Mouse (Mus musculus) retina, embryonic 14.5 days (tissue): ENCODE measurements at regions not wholly inside any gene's neighbourhood (a gene's known extent, or its start where the extent isn't known, plus 50 kb on each side); places are given as distances from the start of the nearest gene placed in this dataset.

Source experiments
- DNase-seq: peaks from one replicate; pipeline ENCODE4 v3.0.0-alpha.2; 2015; ENCODE audit warnings: low spot score

DNA sequence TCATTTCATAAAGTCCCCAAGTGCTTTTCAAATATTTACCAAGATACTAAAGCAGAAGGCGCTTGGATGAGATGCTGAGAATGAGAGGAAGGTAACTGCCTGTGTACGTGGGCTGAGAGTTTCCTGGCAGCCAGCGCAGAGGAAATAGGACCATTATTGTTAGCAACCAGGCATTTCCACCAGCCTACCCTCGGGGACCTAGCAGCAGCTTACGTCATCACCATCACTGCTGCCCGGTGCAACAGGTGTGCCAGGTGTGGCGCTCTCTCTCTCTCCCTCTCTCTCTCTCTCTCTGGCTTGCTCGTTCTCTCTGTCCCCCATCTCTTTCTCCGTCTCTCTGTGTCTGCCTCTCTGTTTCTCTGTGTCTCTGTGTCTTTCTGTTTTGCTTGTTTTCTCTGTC, 55.1 kb upstream of the Fam222a start:
- DNase-seq = no peak

DNA sequence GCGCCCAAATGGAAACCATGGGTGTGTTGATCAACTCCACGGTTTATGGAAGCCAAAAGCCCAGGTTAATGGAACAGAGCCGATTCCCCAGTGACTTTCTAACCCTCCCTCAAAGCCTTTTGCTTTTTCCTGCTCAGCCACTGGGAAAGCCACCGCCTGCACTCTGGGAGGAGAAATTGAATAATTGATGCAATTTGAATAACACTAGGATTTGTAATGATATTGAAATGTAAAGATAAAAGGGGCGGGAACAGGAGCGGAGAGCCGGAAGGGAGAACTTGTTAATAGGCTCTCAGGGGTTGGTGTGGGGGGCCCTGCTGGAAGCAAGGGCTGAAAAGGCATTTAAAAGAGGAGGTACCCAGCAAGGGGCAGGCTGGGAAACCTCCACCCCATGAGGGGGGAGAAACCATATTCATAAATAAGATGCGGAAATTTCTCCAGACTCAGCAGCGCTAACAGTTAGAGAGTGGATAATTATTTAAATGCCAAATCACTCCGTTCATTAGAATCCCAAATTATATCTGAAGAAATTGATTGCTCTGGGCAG, 53.8 kb upstream of the Fam222a start:
- DNase-seq = peak; percentile 41

DNA sequence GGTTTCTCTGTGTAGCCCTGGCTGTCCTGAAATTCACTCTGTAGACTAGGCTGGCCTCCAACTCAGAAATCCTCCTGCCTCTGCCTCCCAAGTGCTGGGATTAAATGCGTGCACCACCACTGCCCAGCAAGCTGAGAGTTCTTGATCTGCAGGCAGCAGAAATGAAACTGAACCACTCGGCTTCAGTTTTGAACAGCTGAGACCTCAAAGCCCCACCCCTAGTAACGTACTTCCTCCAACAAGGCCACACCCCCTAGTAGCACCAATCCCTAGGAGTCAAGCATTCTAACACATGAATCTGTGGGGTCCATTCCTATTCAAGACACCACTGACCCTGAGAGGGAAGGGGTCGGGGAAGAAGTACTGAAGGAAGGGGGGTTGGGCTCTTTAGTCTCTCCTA, 50.8 kb upstream of the Fam222a start:
- no peak for DNase-seq

DNA sequence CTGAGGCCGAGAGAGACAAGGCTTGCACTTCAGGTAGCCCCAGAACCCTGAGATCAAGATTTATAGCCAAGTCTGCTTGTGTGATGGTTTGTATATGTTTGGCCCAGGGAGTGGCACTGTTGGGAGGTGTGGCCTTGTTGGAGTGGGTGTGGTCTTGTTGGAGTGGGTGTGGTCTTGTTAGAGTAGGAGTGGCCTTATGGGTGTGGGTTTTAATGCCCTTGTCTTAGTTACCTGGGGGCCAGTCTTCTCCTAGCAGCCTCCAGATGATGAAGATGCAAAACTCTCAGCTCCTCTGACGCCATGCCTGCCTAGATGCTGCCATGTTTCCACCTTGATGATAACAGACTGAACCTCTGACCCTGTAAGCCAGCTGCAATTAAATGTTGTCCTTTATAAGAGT, 49.8 kb upstream of the Fam222a start:
- no peak for DNase-seq
